Mouse (Mus musculus) ES-Bruce4 (cell line): Measurements from ENCODE around the gene Kcnip2. TPM values are rescaled to one million over a fixed set of nuclear protein-coding genes. Genes with fewer than 3 reads are reported as not detected.

Experiments
- H3K27ac ChIP-seq: 2 replicates; pipeline ENCODE4 v1.5.1; 2012; ENCODE audit warnings: low read length, inconsistent platforms; ENCODE audit not compliant: insufficient read depth
- H3K27me3 ChIP-seq: 2 replicates; pipeline ENCODE4 v1.6.1; 2012; ENCODE audit warnings: mild to moderate bottlenecking, low read length, inconsistent platforms; ENCODE audit not compliant: control insufficient read depth, poor library complexity, insufficient read depth, severe bottlenecking
- H3K36me3 ChIP-seq: 2 replicates; pipeline ENCODE4 v1.6.1; 2012; ENCODE audit warnings: inconsistent platforms, mild to moderate bottlenecking, low read length, moderate library complexity; ENCODE audit not compliant: control insufficient read depth, poor library complexity, insufficient read depth, severe bottlenecking
- H3K4me1 ChIP-seq: one replicate; pipeline ENCODE4 v1.8.1; 2011; ENCODE audit warnings: low read length; ENCODE audit not compliant: control insufficient read depth, insufficient read depth
- H3K4me3 ChIP-seq: 2 replicates; pipeline ENCODE4 v1.5.1; 2011; ENCODE audit warnings: low read depth, mild to moderate bottlenecking, low read length
- H3K9ac ChIP-seq: 2 replicates; pipeline ENCODE4 v1.6.1; 2012; ENCODE audit warnings: low read depth, mild to moderate bottlenecking, inconsistent platforms; ENCODE audit not compliant: poor library complexity, severe bottlenecking
- H3K9me3 ChIP-seq: replicated peaks from 2 replicates; pipeline ENCODE4 v1.6.1; 2012; ENCODE audit warnings: mild to moderate bottlenecking, low read length, inconsistent platforms; ENCODE audit not compliant: control insufficient read depth, poor library complexity, insufficient read depth, severe bottlenecking
- CTCF ChIP-seq: IDR thresholded peaks from one replicate; pipeline ENCODE4 v1.8.1; 2011; ENCODE audit warnings: low read depth, low read length
- EP300 ChIP-seq: IDR thresholded peaks from 2 replicates; pipeline ENCODE4 v1.6.1; 2011; ENCODE audit warnings: low read depth, low read length; ENCODE audit not compliant: insufficient read depth
- POLR2A ChIP-seq: IDR thresholded peaks from one replicate; pipeline ENCODE4 v1.8.1; 2011; ENCODE audit warnings: low read length; ENCODE audit not compliant: insufficient read depth
- polyA plus RNA-seq: library from polyadenylated mRNA; stranded (reverse); fragments of >200 nt; gene quantifications from 2 replicates; pipeline ENCODE4 v1.2.4, GENCODE M21; 2011; ENCODE audit warnings: low read depth; ENCODE audit not compliant: missing spikeins, insufficient read depth, insufficient read length

Kcnip2 gene
- polyA plus RNA-seq, 1 experiment, result 3.1 TPM

- no peaks in the 10 kb centered on the region for H3K4me1 ChIP-seq
- no peaks in the 10 kb centered on the region for H3K9me3 ChIP-seq
- no peak overlapping the region for H3K27ac ChIP-seq
- H3K36me3 ChIP-seq, result no peaks in the 10 kb centered on the region
- H3K27me3 ChIP-seq, result no peaks in the 10 kb centered on the region
- no peak overlapping the region for H3K4me3 ChIP-seq
- no peak overlapping the region for H3K9ac ChIP-seq
- TF ChIP-seq POLR2A (no peak), CTCF (no peak), EP300 (no peak)
Observed at GRCm38 (mm10) chr19:45827125-45827524, 11.3 kb upstream of the Kcnip2 start.

- Histone ChIP-seq H3K9me3 (no peaks in the 10 kb centered on the region), H3K36me3 (no peaks in the 10 kb centered on the region), H3K4me3 (no peak overlapping the region), H3K9ac (no peak overlapping the region), H3K4me1 (no peaks in the 10 kb centered on the region), H3K27me3 (no peaks in the 10 kb centered on the region), H3K27ac (no peak overlapping the region)
- TF ChIP-seq EP300 (no peak), POLR2A (no peak), CTCF (no peak)
Observed at GRCm38 (mm10) chr19:45826146-45826545, 10.3 kb upstream of the Kcnip2 start.

GRCm38 (mm10) chr19:45821832-45822231 is 6.0 kb upstream of the Kcnip2 start:
- Histone ChIP-seq H3K9ac (no peak overlapping the region), H3K4me1 (peaks cover 8% of the 10 kb centered on the region), H3K27ac (no peak overlapping the region), H3K27me3 (no peaks in the 10 kb centered on the region), H3K9me3 (no peaks in the 10 kb centered on the region), H3K36me3 (no peaks in the 10 kb centered on the region), H3K4me3 (no peak overlapping the region)
- TF ChIP-seq POLR2A (no peak), EP300 (no peak), CTCF (no peak)

- Histone ChIP-seq H3K4me3 (no peak overlapping the region), H3K9me3 (no peaks in the 10 kb centered on the region), H3K4me1 (peaks cover 9% of the 10 kb centered on the region), H3K27me3 (no peaks in the 10 kb centered on the region), H3K9ac (no peak overlapping the region), H3K27ac (no peak overlapping the region), H3K36me3 (no peaks in the 10 kb centered on the region)
- TF ChIP-seq EP300, result 0 out of 2 replicates have a peak, but pooled peaks have one; percentile 26
- no peak for TF ChIP-seq POLR2A
- TF ChIP-seq CTCF, result no peak
Observed at GRCm38 (mm10) chr19:45817816-45818490, 2.1 kb upstream of the Kcnip2 start.

- Histone ChIP-seq H3K27me3 (no peaks in the 10 kb centered on the region), H3K36me3 (no peaks in the 10 kb centered on the region), H3K4me3 (no peak overlapping the region), H3K9ac (no peak overlapping the region), H3K9me3 (no peaks in the 10 kb centered on the region), H3K4me1 (peaks cover 9% of the 10 kb centered on the region), H3K27ac (no peak overlapping the region)
- TF ChIP-seq CTCF, result no peak
Observed at GRCm38 (mm10) chr19:45816727-45817126, 866 bp upstream of the Kcnip2 start.

- H3K27me3 ChIP-seq, result no peaks in the 10 kb centered on the region
- H3K4me3 ChIP-seq, result peak overlapping the region; percentile 55
- peak overlapping the region; percentile 27 for H3K9ac ChIP-seq
- H3K36me3 ChIP-seq, result no peaks in the 10 kb centered on the region
- no peaks in the 10 kb centered on the region for H3K9me3 ChIP-seq
- peaks cover 9% of the 10 kb centered on the region for H3K4me1 ChIP-seq
- TF ChIP-seq CTCF (no peak), POLR2A (no peak), EP300 (no peak)
- no peak overlapping the region for H3K27ac ChIP-seq
Observed at GRCm38 (mm10) chr19:45815170-45815569, 691 bp downstream of the Kcnip2 start.
